Comparison of ENCODE assay signal across 21 mouse cellular contexts in the genomic region with DNA sequence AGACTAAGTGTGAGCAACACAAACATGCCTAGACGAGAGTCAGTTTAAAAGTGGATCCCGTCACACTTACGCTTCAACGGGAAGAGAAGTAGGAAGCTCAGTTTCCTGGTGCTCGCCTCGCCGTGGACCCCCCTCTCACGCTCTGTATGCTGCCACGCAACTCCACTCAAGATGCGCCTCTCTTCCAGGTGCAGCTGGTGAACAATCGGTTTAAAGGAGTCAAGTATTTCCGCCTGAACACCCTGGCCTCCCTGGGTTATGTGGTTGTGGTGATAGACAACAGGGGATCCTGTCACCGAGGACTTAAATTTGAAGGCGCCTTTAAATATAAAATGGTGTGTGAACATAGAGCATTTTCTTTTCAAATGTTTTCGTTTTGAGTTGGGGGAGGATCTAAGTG. TPM values are rescaled to one million over a fixed set of nuclear protein-coding genes. Genes with fewer than 3 reads are reported as not detected.
DNase-seq lines count a peak whose midpoint lies in the region; ATAC-seq and TF ChIP-seq lines count a peak whose summit lies in the region.
"Had no signal": no experiment of that assay in that cellular context is flagged by ENCODE, and none has a peak within 500 bp of the region (broad histone marks: within the 10 kb centered on the region; RNA-seq: fewer than 3 reads in every experiment).

No protein-coding gene starts in this region.

- no peaks in the 10 kb centered on the region for H3K9me3 ChIP-seq in liver, postnatal 0 days (ENCODE audit: low read length)
- H3K9me3 ChIP-seq in liver, embryonic 11.5 days (ENCODE audit: control insufficient read depth, low read length), result no peaks in the 10 kb centered on the region
- H3K9me3 ChIP-seq: forebrain, embryonic 10.5 days; heart, embryonic 12.5 days; kidney, embryonic 15.5 days; midbrain, embryonic 12.5 days had no signal

- H3K9ac ChIP-seq in liver, postnatal 0 days (replicated peaks), result no peak overlapping the region
- H3K9ac ChIP-seq in liver, embryonic 11.5 days (ENCODE audit: low read depth, low read length), result no peak overlapping the region
- H3K9ac ChIP-seq: kidney, embryonic 15.5 days; liver, embryonic 14.5 days; midbrain, embryonic 12.5 days had no signal

- H3K4me3 ChIP-seq in liver, postnatal 0 days (ENCODE audit: low read depth, low read length), result no peak overlapping the region
- no peak overlapping the region for H3K4me3 ChIP-seq in liver, embryonic 11.5 days (ENCODE audit: low read depth, low read length)
- no peak overlapping the region for H3K4me3 ChIP-seq in bone marrow, adult 2 months (replicated peaks; ENCODE audit: control insufficient read depth, low read depth, low read length)
- H3K4me3 ChIP-seq: forebrain, embryonic 10.5 days; heart, embryonic 12.5 days; kidney, embryonic 15.5 days; midbrain, embryonic 12.5 days had no signal

- H3K36me3 ChIP-seq in liver, postnatal 0 days (replicated peaks; ENCODE audit: insufficient read depth, low read length), result peaks cover 62% of the 10 kb centered on the region
- peaks cover 10% of the 10 kb centered on the region for H3K36me3 ChIP-seq in liver, embryonic 11.5 days (ENCODE audit: control insufficient read depth, insufficient read depth, low read length)

- TF ChIP-seq CTCF in liver, postnatal 0 days (IDR thresholded peaks at IDR 0.05; ENCODE audit: low read depth), result no peak
- no peak for TF ChIP-seq CTCF in bone marrow, adult 2 months (IDR thresholded peaks at IDR 0.05; ENCODE audit: control insufficient read depth, insufficient read depth, low read length)

- H3K4me1 ChIP-seq in liver, postnatal 0 days (ENCODE audit: insufficient read depth), result 0 out of 2 replicates have a peak, but pooled peaks cover 10% of the 10 kb centered on the region
- peaks cover 4% of the 10 kb centered on the region; the same call in 1 of the 2 replicates for H3K4me1 ChIP-seq in liver, embryonic 11.5 days (replicated peaks; ENCODE audit: control insufficient read depth, insufficient read depth, low read length)
- H3K4me1 ChIP-seq in bone marrow, adult 2 months (ENCODE audit: control insufficient read depth, insufficient read depth, low read length), result peaks cover 5% of the 10 kb centered on the region
- H3K4me1 ChIP-seq: forebrain, embryonic 10.5 days; kidney, embryonic 15.5 days; midbrain, embryonic 12.5 days had no signal

- WGBS in liver, postnatal 0 days (ENCODE audit: insufficient replicate concordance), result 60% methylated on average over 15 of the region's 15 CpGs
- 79% methylated on average over 15 of the region's 15 CpGs for WGBS in liver, embryonic 11.5 days
- 41% methylated on average over 15 of the region's 15 CpGs for WGBS in bone marrow, adult 2 months

- H3K27ac ChIP-seq in liver, postnatal 0 days (ENCODE audit: low read depth), result peak overlapping the region; percentile 77
- H3K27ac ChIP-seq in liver, embryonic 11.5 days (ENCODE audit: low read depth, low read length), result no peak overlapping the region
- peak overlapping the region; percentile 5; the same call in 1 of the 2 replicates for H3K27ac ChIP-seq in bone marrow, adult 2 months (ENCODE audit: control insufficient read depth, insufficient read depth, low read depth, low read length, poor library complexity)
- H3K27ac ChIP-seq: forebrain, embryonic 10.5 days; hindbrain, postnatal 0 days; kidney, embryonic 15.5 days; liver, embryonic 14.5 days; midbrain, embryonic 12.5 days had no signal

- no peak for DNase-seq in liver, postnatal 0 days
- DNase-seq in liver, embryonic 11.5 days (ENCODE audit: low spot score), result no peak
- peak; percentile 7 to 14 for DNase-seq in thymus, adult 18-20 months
- DNase-seq in thymus, postnatal 36 days, result peak; percentile 22 to 51
- DNase-seq in kidney, adult 18-20 months, result no peak
- DNase-seq: adrenal gland, postnatal 10 days; cerebellum, adult 9-10 months; gastrocnemius, postnatal 10 days; heart, postnatal 10 days; kidney, postnatal 36 days; layer of hippocampus, postnatal 36 days had no signal

- TF ChIP-seq POLR2A in bone marrow, adult 2 months (IDR thresholded peaks at IDR 0.05; ENCODE audit: borderline replicate concordance, control insufficient read depth, low read depth, low read length), result no peak

- TF ChIP-seq EP300 in liver, postnatal 0 days (IDR thresholded peaks at IDR 0.05; ENCODE audit: low read depth), result no peak

- no peaks in the 10 kb centered on the region for H3K27me3 ChIP-seq in liver, postnatal 0 days (ENCODE audit: insufficient read depth, low read length)
- no peaks in the 10 kb centered on the region for H3K27me3 ChIP-seq in liver, embryonic 11.5 days (replicated peaks; ENCODE audit: control insufficient read depth, insufficient read depth, low read length)
- H3K27me3 ChIP-seq: heart, embryonic 12.5 days; kidney, embryonic 15.5 days; midbrain, embryonic 12.5 days had no signal

- no peak for ATAC-seq in liver, postnatal 0 days
- no peak for ATAC-seq in liver, embryonic 11.5 days (replicated peaks; ENCODE audit: low FRiP score)
- no peak for ATAC-seq in frontal cortex, adult (ENCODE audit: low TSS enrichment)
- ATAC-seq: hindbrain, postnatal 0 days; intestine, embryonic 16.5 days; lung, postnatal 0 days had no signal

- H3K4me2 ChIP-seq in liver, postnatal 0 days (ENCODE audit: low read depth, low read length), result 0 out of 2 replicates have a peak overlapping the region, but pooled peaks have one; percentile 13
- no peak overlapping the region for H3K4me2 ChIP-seq in liver, embryonic 11.5 days
- H3K4me2 ChIP-seq: heart, embryonic 12.5 days; kidney, embryonic 15.5 days; midbrain, embryonic 12.5 days had no signal

RNA-seq across cellular contexts. Expression of gene Igdcc4, which starts 27.0 kb away (rescaled TPM):
- 5.8 and 6.0 TPM in 2 replicates for polyA plus RNA-seq in liver, postnatal 0 days (2015; fragmentation: Nextera tagmentation; extraction: Ambion mirVana)
- 12.0 and 15.0 TPM in 2 replicates for polyA plus RNA-seq in liver, embryonic 11.5 days (2014; fragmentation: Nextera tagmentation; extraction: Ambion mirVana)
- polyA plus RNA-seq in bone marrow, adult 2 months (2011; ENCODE audit: insufficient read depth, insufficient read length, low replicate concordance, missing spikeins), result 0.32 TPM in 1 of 2 replicates, not detected in the other

RNA-seq across cellular contexts. Expression of gene Dpp8, which starts 42.0 kb away (rescaled TPM):
- polyA plus RNA-seq in liver, postnatal 0 days (2015; fragmentation: Nextera tagmentation; extraction: Ambion mirVana), result 9.2 and 10.6 TPM in 2 replicates
- polyA plus RNA-seq in liver, embryonic 11.5 days (2014; fragmentation: Nextera tagmentation; extraction: Ambion mirVana), result 30.9 and 36.7 TPM in 2 replicates
- 23.7 and 25.9 TPM in 2 replicates for polyA plus RNA-seq in bone marrow, adult 2 months (2011; ENCODE audit: insufficient read depth, insufficient read length, low replicate concordance, missing spikeins)

RNA-seq across cellular contexts. Expression of gene Hacd3, which starts 52.8 kb away (rescaled TPM):
- polyA plus RNA-seq in liver, postnatal 0 days (2015; fragmentation: Nextera tagmentation; extraction: Ambion mirVana), result 98.6 and 108 TPM in 2 replicates
- polyA plus RNA-seq in liver, embryonic 11.5 days (2014; fragmentation: Nextera tagmentation; extraction: Ambion mirVana), result 83.6 and 95.4 TPM in 2 replicates
- polyA plus RNA-seq in bone marrow, adult 2 months (2011; ENCODE audit: insufficient read depth, insufficient read length, low replicate concordance, missing spikeins), result 9.2 and 18.0 TPM in 2 replicates

Comparison
In these comparisons a context has a peak if more than half of its experiments do, and no peak if none do; other contexts are left out.
1. DNase-seq: peak in thymus, adult 18-20 months (2 of 2) and thymus, postnatal 36 days (2 of 2); none in liver, postnatal 0 days (single experiment), liver, embryonic 11.5 days (single experiment) and kidney, adult 18-20 months (single experiment).